Mouse (Mus musculus): ENCODE data around the gene Gm44805. TPM values are rescaled to one million over a fixed set of nuclear protein-coding genes. Genes with fewer than 3 reads are reported as not detected.

Gene Gm44805
- polyA plus RNA-seq, 1 experiment from 2014 or later: not detected

DNA sequence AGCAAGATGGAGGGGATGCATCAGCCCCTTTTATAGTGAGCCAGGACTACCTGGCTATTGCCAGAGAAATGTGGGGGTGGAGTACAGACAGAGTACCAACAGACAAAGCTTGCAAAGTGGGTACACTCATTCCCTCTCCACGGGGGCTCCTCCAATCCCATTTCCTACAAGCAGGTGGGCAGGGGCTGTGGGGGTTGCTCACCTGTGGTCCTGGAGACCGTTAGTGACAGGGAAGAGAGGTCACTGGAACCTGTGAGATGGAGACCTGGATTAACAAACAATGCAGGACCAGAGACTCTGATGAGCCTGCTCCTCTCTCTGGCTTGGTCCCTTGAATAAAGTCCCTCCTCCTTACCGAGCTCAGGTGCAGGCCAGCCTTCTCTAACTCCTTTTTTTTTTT, 53.5 kb downstream of the Gm44805 start:
- Histone ChIP-seq H3K4me3 (no peak overlapping the region), H3K27me3 (no peaks in the 10 kb centered on the region), H3K4me1 (no peaks in the 10 kb centered on the region), H3K9ac (no peak overlapping the region), H3K4me2 (replicated peaks) (peak overlapping the region; percentile 90; the same call in 1 of the 2 replicates), H3K9me3 (no peaks in the 10 kb centered on the region), H3K36me3 (peaks cover 7% of the 10 kb centered on the region), H3K27ac (no peak overlapping the region)
- 60% methylated on average over 3 of the region's 3 CpGs for WGBS
- ATAC-seq (ENCODE audit: insufficient number of reproducible peaks, insufficient read depth, low FRiP score, low TSS enrichment): no peak

DNA sequence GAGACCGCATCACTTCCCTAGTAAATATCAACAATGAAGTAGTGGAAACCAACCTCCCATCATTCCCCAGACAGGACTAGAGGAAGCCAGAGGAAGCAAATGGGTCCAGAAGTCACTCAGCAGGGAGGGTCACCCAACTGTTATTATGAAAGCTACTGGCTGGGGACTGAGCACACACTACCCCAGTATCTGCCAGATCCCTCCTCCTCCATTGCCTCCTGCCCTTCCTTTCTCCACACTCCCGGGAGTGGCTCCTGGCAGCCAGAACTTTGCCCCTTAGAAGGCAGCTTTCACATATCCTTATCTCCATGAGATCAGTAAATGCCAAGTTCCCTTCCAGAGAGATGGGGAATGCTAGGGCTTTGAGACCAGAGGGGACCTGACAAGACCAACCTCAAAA, 57.8 kb downstream of the Gm44805 start:
- peaks cover 7% of the 10 kb centered on the region; the same call in 1 of the 2 replicates for H3K27me3 ChIP-seq
- 77% methylated on average over 2 of the region's 2 CpGs for WGBS
- no peak overlapping the region for H3K9ac ChIP-seq
- no peaks in the 10 kb centered on the region for H3K36me3 ChIP-seq
- H3K4me1 ChIP-seq: peaks cover 3% of the 10 kb centered on the region; the same call in 1 of the 2 replicates
- no peak overlapping the region for H3K4me2 ChIP-seq (replicated peaks)
- no peak overlapping the region for H3K4me3 ChIP-seq
- no peak overlapping the region for H3K27ac ChIP-seq
- ATAC-seq (ENCODE audit: insufficient number of reproducible peaks, insufficient read depth, low FRiP score, low TSS enrichment): no peak
- H3K9me3 ChIP-seq: no peaks in the 10 kb centered on the region

DNA sequence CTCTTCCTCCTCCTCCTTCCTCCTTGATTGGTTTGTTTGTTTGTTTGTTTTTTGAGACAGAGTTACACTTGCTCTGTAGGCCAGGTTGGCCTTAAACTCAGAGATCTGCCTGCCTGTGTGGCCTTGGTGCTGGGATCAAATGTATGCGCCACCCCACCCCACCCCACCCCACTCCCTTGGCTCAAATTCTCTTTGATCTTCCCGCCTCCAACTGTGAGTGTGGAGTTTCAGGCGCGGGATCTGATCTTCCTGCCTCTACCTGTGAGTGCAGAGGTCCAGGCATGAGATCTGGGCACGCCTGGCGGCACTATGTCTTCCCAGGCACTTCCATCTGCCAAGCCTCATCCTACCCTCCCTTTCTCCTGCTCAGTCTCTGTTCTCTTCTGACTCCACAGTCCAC, 59.0 kb downstream of the Gm44805 start:
- H3K27ac ChIP-seq: no peak overlapping the region
- no peak overlapping the region for H3K4me3 ChIP-seq
- WGBS: 31% methylated on average over 6 of the region's 6 CpGs
- H3K9ac ChIP-seq: no peak overlapping the region
- no peak overlapping the region for H3K4me2 ChIP-seq (replicated peaks)
- no peaks in the 10 kb centered on the region for H3K36me3 ChIP-seq
- ATAC-seq (ENCODE audit: insufficient number of reproducible peaks, insufficient read depth, low FRiP score, low TSS enrichment): no peak
- H3K9me3 ChIP-seq: no peaks in the 10 kb centered on the region
- peaks cover 3% of the 10 kb centered on the region; the same call in 1 of the 2 replicates for H3K4me1 ChIP-seq
- H3K27me3 ChIP-seq: peaks cover 7% of the 10 kb centered on the region; the same call in 1 of the 2 replicates

Other genes starting within 250 kb of the Gm44805 start
- 16.3 and 17.9 TPM in 2 replicates for gene Mark4, start 222.6 kb downstream of the Gm44805 start, polyA plus RNA-seq (2016; fragmentation: Nextera tagmentation; extraction: Ambion mirVana)
- gene Exoc3l2, start 218.1 kb downstream of the Gm44805 start, polyA plus RNA-seq (2016; fragmentation: Nextera tagmentation; extraction: Ambion mirVana): 1.0 and 1.8 TPM in 2 replicates
- gene Bloc1s3, start 173.1 kb downstream of the Gm44805 start, polyA plus RNA-seq (2016; fragmentation: Nextera tagmentation; extraction: Ambion mirVana): 4.1 and 4.6 TPM in 2 replicates
- 61.7 and 63.5 TPM in 2 replicates for gene Trappc6a, start 173.0 kb downstream of the Gm44805 start, polyA plus RNA-seq (2016; fragmentation: Nextera tagmentation; extraction: Ambion mirVana)
- 0.06 TPM in 1 of 2 replicates, not detected in the other for gene Nkpd1, start 163.6 kb downstream of the Gm44805 start, polyA plus RNA-seq (2016; fragmentation: Nextera tagmentation; extraction: Ambion mirVana)
- 36.0 and 40.6 TPM in 2 replicates for gene Ppp1r37, start 118.3 kb downstream of the Gm44805 start, polyA plus RNA-seq (2016; fragmentation: Nextera tagmentation; extraction: Ambion mirVana)
- gene Zfp296, start 104.1 kb downstream of the Gm44805 start, polyA plus RNA-seq (2016; fragmentation: Nextera tagmentation; extraction: Ambion mirVana): 0.17 and 0.36 TPM in 2 replicates
- gene Gemin7, start 103.8 kb downstream of the Gm44805 start, polyA plus RNA-seq (2016; fragmentation: Nextera tagmentation; extraction: Ambion mirVana): 150 and 164 TPM in 2 replicates
- gene Clasrp, start 76.9 kb downstream of the Gm44805 start, polyA plus RNA-seq (2016; fragmentation: Nextera tagmentation; extraction: Ambion mirVana): 72.7 and 80.7 TPM in 2 replicates
- 8.0 and 8.5 TPM in 2 replicates for gene Relb, start 52.0 kb downstream of the Gm44805 start, polyA plus RNA-seq (2016; fragmentation: Nextera tagmentation; extraction: Ambion mirVana)
- 93.9 and 95.0 TPM in 2 replicates for gene Clptm1, start 16.4 kb downstream of the Gm44805 start, polyA plus RNA-seq (2016; fragmentation: Nextera tagmentation; extraction: Ambion mirVana)
- gene Apoc2, start 3.5 kb downstream of the Gm44805 start, polyA plus RNA-seq (2016; fragmentation: Nextera tagmentation; extraction: Ambion mirVana): 0.74 and 0.83 TPM in 2 replicates
- gene Apoc4, start 56 bp upstream of the Gm44805 start, polyA plus RNA-seq (2016; fragmentation: Nextera tagmentation; extraction: Ambion mirVana): not detected in 2 replicates
- gene Apoc1, start 11.2 kb upstream of the Gm44805 start, polyA plus RNA-seq (2016; fragmentation: Nextera tagmentation; extraction: Ambion mirVana): 6.1 and 6.4 TPM in 2 replicates
- 200 and 220 TPM in 2 replicates for gene Apoe, start 17.8 kb upstream of the Gm44805 start, polyA plus RNA-seq (2016; fragmentation: Nextera tagmentation; extraction: Ambion mirVana)
- 163 and 174 TPM in 2 replicates for gene Tomm40, start 34.0 kb upstream of the Gm44805 start, polyA plus RNA-seq (2016; fragmentation: Nextera tagmentation; extraction: Ambion mirVana)
- 95.3 and 97.6 TPM in 2 replicates for gene Nectin2, start 69.1 kb upstream of the Gm44805 start, polyA plus RNA-seq (2016; fragmentation: Nextera tagmentation; extraction: Ambion mirVana)
- 62.3 and 69.1 TPM in 2 replicates for gene Bcam, start 89.6 kb upstream of the Gm44805 start, polyA plus RNA-seq (2016; fragmentation: Nextera tagmentation; extraction: Ambion mirVana)
- gene Cblc, start 115.4 kb upstream of the Gm44805 start, polyA plus RNA-seq (2016; fragmentation: Nextera tagmentation; extraction: Ambion mirVana): 4.4 and 4.8 TPM in 2 replicates
- 2.2 TPM in 2 replicates for gene Bcl3, start 141.3 kb upstream of the Gm44805 start, polyA plus RNA-seq (2016; fragmentation: Nextera tagmentation; extraction: Ambion mirVana)
- 0.20 and 0.62 TPM in 2 replicates for gene Gm19345, start 170.6 kb upstream of the Gm44805 start, polyA plus RNA-seq (2016; fragmentation: Nextera tagmentation; extraction: Ambion mirVana)
- gene Ceacam16, start 179.9 kb upstream of the Gm44805 start, polyA plus RNA-seq (2016; fragmentation: Nextera tagmentation; extraction: Ambion mirVana): not detected in 2 replicates
- gene Ceacam19, start 206.5 kb upstream of the Gm44805 start, polyA plus RNA-seq (2016; fragmentation: Nextera tagmentation; extraction: Ambion mirVana): not detected in 2 replicates
- gene Pvr, start 239.7 kb upstream of the Gm44805 start, polyA plus RNA-seq (2016; fragmentation: Nextera tagmentation; extraction: Ambion mirVana): 9.3 and 10.7 TPM in 2 replicates